Mouse (Mus musculus) olfactory bulb, adult 2 months (tissue): ENCODE measurements around the gene 6820408C15Rik. TPM values are rescaled to one million over a fixed set of nuclear protein-coding genes. Genes with fewer than 3 reads are reported as not detected.

Experiments
- H3K27ac ChIP-seq: fragments of 200-500 bp; 2 replicates; pipeline ENCODE4 v1.5.1; 2012; ENCODE audit warnings: low read depth, low read length; ENCODE audit not compliant: insufficient read depth
- H3K4me1 ChIP-seq: fragments of 200-500 bp; 2 replicates; pipeline ENCODE4 v1.6.1; 2012; ENCODE audit warnings: low read length; ENCODE audit not compliant: control insufficient read depth, insufficient read depth
- H3K4me3 ChIP-seq: fragments of 200-500 bp; 2 replicates; pipeline ENCODE4 v1.5.1; 2012; ENCODE audit warnings: mild to moderate bottlenecking, low read depth, low read length, moderate library complexity; ENCODE audit not compliant: insufficient read depth
- CTCF ChIP-seq: fragments of 200-500 bp; IDR thresholded peaks from 2 replicates; pipeline ENCODE4 v1.5.1; 2012; ENCODE audit warnings: low read depth, mild to moderate bottlenecking, low read length, moderate library complexity; ENCODE audit not compliant: insufficient read depth
- POLR2A ChIP-seq: fragments of 200-500 bp; IDR thresholded peaks from 2 replicates; pipeline ENCODE4 v1.6.1; 2012; ENCODE audit warnings: mild to moderate bottlenecking, low read depth, low read length, moderate library complexity; ENCODE audit not compliant: insufficient read depth
- WGBS: fragments of 180-500 bp; shearing (Covaris S2); methylation state at CpG from one replicate; pipeline ENCODE4 v1.1.7; 2018; 5-methylcytosine and 5-hydroxymethylcytosine counted together
- polyA plus RNA-seq: library from polyadenylated mRNA; stranded (reverse); fragments of >200 nt; gene quantifications from 2 replicates; pipeline ENCODE4 v1.2.4, GENCODE M21; 2012; ENCODE audit warnings: low replicate concordance; ENCODE audit not compliant: missing spikeins, insufficient read depth, insufficient read length

The 6820408C15Rik gene
- polyA plus RNA-seq, 1 experiment, result not detected

GRCm38 (mm10) chr2:152476763-152477162, 61.4 kb downstream of the 6820408C15Rik start, which contains the start of gene Defb20:
TSS of gene Defb20 (plus strand) at chr2:152477063.
- 63% methylated on average over 2 of the region's 2 CpGs for WGBS
- Histone ChIP-seq H3K4me3 (no peak within 1 kb of the TSS), H3K4me1 (no peaks in the 10 kb centered on the region), H3K27ac (no peak within 1 kb of the TSS)
- TF ChIP-seq POLR2A, result no peak

- no peak overlapping the region for H3K4me3 ChIP-seq
- no peak for TF ChIP-seq POLR2A
- TF ChIP-seq CTCF, result no peak
- 90% methylated on average over 3 of the region's 3 CpGs for WGBS
- H3K27ac ChIP-seq, result no peak overlapping the region
- H3K4me1 ChIP-seq, result no peaks in the 10 kb centered on the region
These were observed 65.5 kb downstream of the 6820408C15Rik start for GRCm38 (mm10) chr2:152480881-152481280.

GRCm38 (mm10) chr2:152481726-152482125, 66.3 kb downstream of the 6820408C15Rik start:
- 90% methylated on average over 7 of the region's 7 CpGs for WGBS
- Histone ChIP-seq H3K4me3 (no peak overlapping the region), H3K27ac (no peak overlapping the region), H3K4me1 (no peaks in the 10 kb centered on the region)
- TF ChIP-seq POLR2A (no peak), CTCF (no peak)

- no peak overlapping the region for H3K4me3 ChIP-seq
- no peak overlapping the region for H3K27ac ChIP-seq
- WGBS, result 73% methylated on average over 2 of the region's 2 CpGs
- TF ChIP-seq CTCF, result no peak
- no peak for TF ChIP-seq POLR2A
- H3K4me1 ChIP-seq, result no peaks in the 10 kb centered on the region
These were observed 71.6 kb downstream of the 6820408C15Rik start for GRCm38 (mm10) chr2:152487024-152487423.

- H3K27ac ChIP-seq, result no peak within 1 kb of the TSS
- no peak for TF ChIP-seq CTCF
- TF ChIP-seq POLR2A, result no peak
- H3K4me3 ChIP-seq, result no peak within 1 kb of the TSS
- no peaks in the 10 kb centered on the region for H3K4me1 ChIP-seq
These were observed 74.7 kb downstream of the 6820408C15Rik start, which contains the start of gene Defb22 for GRCm38 (mm10) chr2:152490038-152490437. TSS of gene Defb22 (minus strand) at chr2:152490138.

GRCm38 (mm10) chr2:152493151-152493550, 77.8 kb downstream of the 6820408C15Rik start:
- Histone ChIP-seq H3K4me3 (no peak overlapping the region), H3K4me1 (no peaks in the 10 kb centered on the region), H3K27ac (no peak overlapping the region)
- TF ChIP-seq POLR2A (no peak), CTCF (no peak)
- 82% methylated on average over 6 of the region's 6 CpGs for WGBS

Other genes starting within 250 kb of the 6820408C15Rik start
- 208 TPM in 1 of 2 replicates, not detected in the other for gene Csnk2a1, start 188.7 kb upstream of the 6820408C15Rik start, polyA plus RNA-seq
- not detected in 2 replicates for gene Tbc1d20, start 121.8 kb upstream of the 6820408C15Rik start, polyA plus RNA-seq
- gene Rbck1, start 82.9 kb upstream of the 6820408C15Rik start, polyA plus RNA-seq, result not detected in 2 replicates
- not detected in 2 replicates for gene Trib3, start 71.6 kb upstream of the 6820408C15Rik start, polyA plus RNA-seq
- gene Nrsn2, start 38.9 kb upstream of the 6820408C15Rik start, polyA plus RNA-seq, result not detected in 2 replicates
- gene Sox12, start 17.5 kb upstream of the 6820408C15Rik start, polyA plus RNA-seq, result not detected in 2 replicates
- not detected in 2 replicates for gene Zcchc3, start 560 bp upstream of the 6820408C15Rik start, polyA plus RNA-seq
- not detected in 2 replicates for gene Defb23, start 49.0 kb downstream of the 6820408C15Rik start, polyA plus RNA-seq
- gene Defb20, start 61.5 kb downstream of the 6820408C15Rik start, polyA plus RNA-seq, result not detected in 2 replicates
- not detected in 2 replicates for gene Defb22, start 74.6 kb downstream of the 6820408C15Rik start, polyA plus RNA-seq
- gene Defb26, start 96.1 kb downstream of the 6820408C15Rik start, polyA plus RNA-seq, result not detected in 2 replicates
- not detected in 2 replicates for gene Defb28, start 102.7 kb downstream of the 6820408C15Rik start, polyA plus RNA-seq
- gene Defb29, start 124.5 kb downstream of the 6820408C15Rik start, polyA plus RNA-seq, result not detected in 2 replicates
- gene Gm17416, start 153.8 kb downstream of the 6820408C15Rik start, polyA plus RNA-seq, result not detected in 2 replicates
- not detected in 2 replicates for gene Defb21, start 157.2 kb downstream of the 6820408C15Rik start, polyA plus RNA-seq
- not detected in 2 replicates for gene Defb19, start 164.7 kb downstream of the 6820408C15Rik start, polyA plus RNA-seq
- not detected in 2 replicates for gene Defb45, start 183.8 kb downstream of the 6820408C15Rik start, polyA plus RNA-seq
- not detected in 2 replicates for gene Defb36, start 188.7 kb downstream of the 6820408C15Rik start, polyA plus RNA-seq
- gene Defb25, start 207.5 kb downstream of the 6820408C15Rik start, polyA plus RNA-seq, result not detected in 2 replicates
- not detected in 2 replicates for gene Rem1, start 211.4 kb downstream of the 6820408C15Rik start, polyA plus RNA-seq